Mouse (Mus musculus): ENCODE data around the gene Cyp4f15.

GRCm38 (mm10) chr17:32750611-32751010 is 65.2 kb downstream of the Cyp4f15 start:
- TF ChIP-seq EP300 (IDR thresholded peaks at IDR 0.05; ENCODE audit: insufficient read depth, low read depth, low read length) = no peak
- TF ChIP-seq CTCF (IDR thresholded peaks at IDR 0.05; ENCODE audit: low read depth, low read length) = no peak
- no peak for TF ChIP-seq POLR2A (IDR thresholded peaks at IDR 0.05; ENCODE audit: insufficient read depth, low read length)

Data from ES-Bruce4 (cell line).